Mouse (Mus musculus): Measurements from ENCODE around the gene Inafm1.
"Not testable (repeated sequence)": the region's sequence is repeated elsewhere in the genome, so short reads cannot be mapped to it uniquely, and the experiment has no call there.

Gene Inafm1

GRCm38 (mm10) chr7:16297616-16298015 is 24.2 kb upstream of the Inafm1 start:
- DNase-seq (ENCODE audit: low spot score) = no peak

GRCm38 (mm10) chr7:16296766-16297390 is 23.5 kb upstream of the Inafm1 start:
- peak; percentile 49 for DNase-seq (ENCODE audit: low spot score)

- DNase-seq (ENCODE audit: low spot score) = no peak
Observed at GRCm38 (mm10) chr7:16296146-16296545, 22.7 kb upstream of the Inafm1 start.

- no peak for DNase-seq (ENCODE audit: low spot score)
Observed at GRCm38 (mm10) chr7:16295321-16295900, 22.0 kb upstream of the Inafm1 start.

GRCm38 (mm10) chr7:16294837-16295236 is 21.4 kb upstream of the Inafm1 start:
- DNase-seq (ENCODE audit: low spot score) = peak; percentile 90

- no peak for DNase-seq (ENCODE audit: low spot score)
Observed at GRCm38 (mm10) chr7:16294346-16294745, 20.9 kb upstream of the Inafm1 start.

- DNase-seq (ENCODE audit: low spot score) = no peak
Observed at GRCm38 (mm10) chr7:16287791-16288190, 14.4 kb upstream of the Inafm1 start.

- DNase-seq (ENCODE audit: low spot score) = no peak
Observed at GRCm38 (mm10) chr7:16287016-16287415, 13.6 kb upstream of the Inafm1 start.

GRCm38 (mm10) chr7:16286026-16286961 is 12.9 kb upstream of the Inafm1 start, which contains the start of gene Ccdc9:
Gene Ccdc9, minus strand, starts transcription at chr7:16286795.
- DNase-seq (ENCODE audit: low spot score) = peak; percentile 99

- peak; percentile 52 for DNase-seq (ENCODE audit: low spot score)
Observed at GRCm38 (mm10) chr7:16285450-16286025, 12.1 kb upstream of the Inafm1 start.

GRCm38 (mm10) chr7:16284904-16285303 is 11.5 kb upstream of the Inafm1 start:
- DNase-seq (ENCODE audit: low spot score) = no peak

GRCm38 (mm10) chr7:16284001-16284400 is 10.6 kb upstream of the Inafm1 start:
- DNase-seq (ENCODE audit: low spot score) = no peak

GRCm38 (mm10) chr7:16282334-16282733 is 8.9 kb upstream of the Inafm1 start:
- DNase-seq (ENCODE audit: low spot score) = no peak

- no peak for DNase-seq (ENCODE audit: low spot score)
Observed at GRCm38 (mm10) chr7:16280721-16281120, 7.3 kb upstream of the Inafm1 start.

GRCm38 (mm10) chr7:16274922-16275890 is 1.8 kb upstream of the Inafm1 start:
- DNase-seq (ENCODE audit: low spot score) = no peak

- peak; percentile 29 for DNase-seq (ENCODE audit: low spot score)
Observed at GRCm38 (mm10) chr7:16273766-16274140, 336 bp upstream of the Inafm1 start.

- peak; percentile 34 for DNase-seq (ENCODE audit: low spot score)
Observed at GRCm38 (mm10) chr7:16272681-16273080, 736 bp downstream of the Inafm1 start.

GRCm38 (mm10) chr7:16271139-16271538 is 2.3 kb downstream of the Inafm1 start:
- no peak for DNase-seq (ENCODE audit: low spot score)

- not testable (repeated sequence) for DNase-seq (ENCODE audit: low spot score)
Observed at GRCm38 (mm10) chr7:16266593-16266992, 6.8 kb downstream of the Inafm1 start.

- no peak for DNase-seq (ENCODE audit: low spot score)
Observed at GRCm38 (mm10) chr7:16265856-16266255, 7.6 kb downstream of the Inafm1 start.

- DNase-seq (ENCODE audit: low spot score) = no peak
Observed at GRCm38 (mm10) chr7:16263843-16264242, 9.6 kb downstream of the Inafm1 start.
